Mouse (Mus musculus) limb, embryonic 15.5 days (tissue): ENCODE measurements around the gene Fkbp6. TPM values are rescaled to one million over a fixed set of nuclear protein-coding genes. Genes with fewer than 3 reads are reported as not detected.

Experiments used
- ATAC-seq: fragments of 200-750 bp; cut with Nextera tagmentation; 2 replicates; pipeline ENCODE4 v1.8.0; 2017; ENCODE audit warnings: low read depth, moderate TSS enrichment; ENCODE audit not compliant: insufficient number of reproducible peaks, low FRiP score, low TSS enrichment
- H3K27ac ChIP-seq: fragments of 300-500 bp; sonication (generic); 2 replicates; pipeline ENCODE4 v1.5.1; 2015; ENCODE audit warnings: moderate library complexity, mild to moderate bottlenecking, inconsistent platforms
- H3K27me3 ChIP-seq: fragments of 300-500 bp; sonication (generic); 2 replicates; pipeline ENCODE4 v1.6.1; 2015; ENCODE audit warnings: inconsistent platforms
- H3K36me3 ChIP-seq: fragments of 300-500 bp; sonication (generic); 2 replicates; pipeline ENCODE4 v1.6.1; 2015; ENCODE audit warnings: inconsistent platforms
- H3K4me1 ChIP-seq: fragments of 300-500 bp; sonication (generic); 2 replicates; pipeline ENCODE4 v1.6.1; 2015; ENCODE audit warnings: inconsistent platforms
- H3K4me2 ChIP-seq: fragments of 300-500 bp; sonication (generic); 2 replicates; pipeline ENCODE4 v1.6.1; 2015; ENCODE audit warnings: mild to moderate bottlenecking, inconsistent platforms
- H3K4me3 ChIP-seq: fragments of 300-500 bp; sonication (generic); 2 replicates; pipeline ENCODE4 v1.5.1; 2015; ENCODE audit warnings: mild to moderate bottlenecking, inconsistent platforms
- H3K9ac ChIP-seq: fragments of 300-500 bp; sonication (generic); 2 replicates; pipeline ENCODE4 v1.6.1; 2015; ENCODE audit warnings: inconsistent platforms
- H3K9me3 ChIP-seq: fragments of 300-500 bp; sonication (generic); 2 replicates; pipeline ENCODE4 v1.6.1; 2016; ENCODE audit warnings: inconsistent platforms
- WGBS: fragments of 180-500 bp; shearing (Covaris S2); methylation state at CpG from one replicate; pipeline ENCODE4 v1.1.7; 2015; 5-methylcytosine and 5-hydroxymethylcytosine counted together
- polyA plus RNA-seq: library from polyadenylated mRNA; unstranded; fragments of >200 nt; fragmentation: Nextera tagmentation; extraction: Ambion mirVana; gene quantifications from 2 replicates; pipeline ENCODE4 v1.2.1, GENCODE M21; 2015

The Fkbp6 gene
- polyA plus RNA-seq, 1 experiment from 2014 or later: not detected

DNA sequence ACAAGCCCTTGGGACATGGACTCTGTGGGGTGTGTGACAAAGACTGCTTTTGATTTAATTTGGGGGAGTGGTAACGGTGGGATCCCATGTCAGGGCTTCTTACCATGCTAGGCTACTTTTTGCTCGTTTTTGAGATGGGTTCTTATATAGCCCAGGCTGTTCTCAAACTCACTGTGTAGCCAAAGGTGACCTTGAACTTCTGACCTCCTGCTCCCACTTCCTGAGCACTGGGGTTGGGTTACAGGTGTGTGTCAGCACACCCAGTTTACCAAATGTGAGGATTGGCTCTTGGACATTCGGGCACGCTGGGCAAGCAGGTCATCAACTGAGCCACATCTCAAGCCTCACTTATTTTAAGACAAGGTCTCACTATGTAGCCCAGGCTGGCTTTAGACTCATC is 79.5 kb downstream of the Fkbp6 start:
- no peak overlapping the region for H3K4me3 ChIP-seq
- 82% methylated on average over 4 of the region's 4 CpGs for WGBS
- no peak overlapping the region for H3K27ac ChIP-seq
- H3K27me3 ChIP-seq: no peaks in the 10 kb centered on the region
- H3K9ac ChIP-seq: no peak overlapping the region
- no peak overlapping the region for H3K4me2 ChIP-seq
- no peak for ATAC-seq
- H3K36me3 ChIP-seq: no peaks in the 10 kb centered on the region
- no peaks in the 10 kb centered on the region for H3K9me3 ChIP-seq
- peaks cover 40% of the 10 kb centered on the region for H3K4me1 ChIP-seq

DNA sequence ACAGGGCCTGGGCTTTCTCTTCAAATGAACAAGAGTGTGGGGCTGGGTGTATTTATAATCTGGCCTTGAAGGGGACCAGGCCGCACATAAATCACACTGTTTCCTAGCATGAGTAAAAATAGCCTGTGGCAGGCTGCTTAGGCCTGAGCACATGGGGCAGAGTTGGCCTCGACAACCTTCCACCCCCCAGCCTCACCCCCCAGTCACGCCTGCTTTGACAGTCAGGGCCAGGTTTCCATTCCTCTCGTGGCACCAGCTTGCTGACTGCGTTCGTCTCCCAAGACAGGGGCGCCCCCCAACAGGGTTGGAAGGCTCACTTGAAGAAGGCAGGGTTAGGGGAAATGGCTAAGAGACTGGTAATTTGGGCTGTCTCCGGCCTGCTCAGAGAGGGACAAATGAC is 80.4 kb downstream of the Fkbp6 start:
- Histone ChIP-seq H3K36me3 (no peaks in the 10 kb centered on the region), H3K9me3 (no peaks in the 10 kb centered on the region), H3K9ac (no peak overlapping the region), H3K4me3 (no peak overlapping the region), H3K27me3 (no peaks in the 10 kb centered on the region), H3K4me1 (peaks cover 34% of the 10 kb centered on the region), H3K27ac (peak overlapping the region; percentile 65), H3K4me2 (no peak overlapping the region)
- WGBS: 49% methylated on average over 8 of the region's 8 CpGs
- ATAC-seq: peak; percentile 41; the same call in 1 of the 2 replicates

DNA sequence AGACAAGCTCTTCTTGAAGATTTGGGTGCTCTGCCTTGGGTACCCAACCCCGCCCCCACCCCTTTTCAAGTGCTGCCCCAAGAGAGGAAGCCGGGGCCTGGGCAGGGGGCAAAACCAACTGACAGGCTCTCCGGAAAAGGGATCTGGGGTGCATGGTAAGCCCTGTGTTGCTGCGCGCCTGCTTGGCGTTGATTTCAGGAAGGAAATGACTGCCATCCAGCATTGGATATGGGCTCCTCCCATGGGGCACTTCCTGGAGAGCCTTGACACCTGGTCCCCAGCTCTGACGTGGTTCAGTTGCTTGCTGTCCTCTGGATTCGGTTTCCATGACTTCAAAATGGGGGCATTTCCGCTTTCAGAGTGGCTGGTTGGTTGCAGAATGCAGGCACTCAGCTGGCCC is 85.3 kb downstream of the Fkbp6 start:
- H3K9me3 ChIP-seq: no peaks in the 10 kb centered on the region
- no peak overlapping the region for H3K9ac ChIP-seq
- ATAC-seq: peak; percentile 75
- peaks cover 30% of the 10 kb centered on the region for H3K4me1 ChIP-seq
- no peaks in the 10 kb centered on the region for H3K27me3 ChIP-seq
- peak overlapping the region; percentile 12; the same call in 1 of the 2 replicates for H3K4me2 ChIP-seq
- no peak overlapping the region for H3K4me3 ChIP-seq
- H3K36me3 ChIP-seq: no peaks in the 10 kb centered on the region
- peak overlapping the region; percentile 88 for H3K27ac ChIP-seq
- 41% methylated on average over 9 of the region's 9 CpGs for WGBS

DNA sequence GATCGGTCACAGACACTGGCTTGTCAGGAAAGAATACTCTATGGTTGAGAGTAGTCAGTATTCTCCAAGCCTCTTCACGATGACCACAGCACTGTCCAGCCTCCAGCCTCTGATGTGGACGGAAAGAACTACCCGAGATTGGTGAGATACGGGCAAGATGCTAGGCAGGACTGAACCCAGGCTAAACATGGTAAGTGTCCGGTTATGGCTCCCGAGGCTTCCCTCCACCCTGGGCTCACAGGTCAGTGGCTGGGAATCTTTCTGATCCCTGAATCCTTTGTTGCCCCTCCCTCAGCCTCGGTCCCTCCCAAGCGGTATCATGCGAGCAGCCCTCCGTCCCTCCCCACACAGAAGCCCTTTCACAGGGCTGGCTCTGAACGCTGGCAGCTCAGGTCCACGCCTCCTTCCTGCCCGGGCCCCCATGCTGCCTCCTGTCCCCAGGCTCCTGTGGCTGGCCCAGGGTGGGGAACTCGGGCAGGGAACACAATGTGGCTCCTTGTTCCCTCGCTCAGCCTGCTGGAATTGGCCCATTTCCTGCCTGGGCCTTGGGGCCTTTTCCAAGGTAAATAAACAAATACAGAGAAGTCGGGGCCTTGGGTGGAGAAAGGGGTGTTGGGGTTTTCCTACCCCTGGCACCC is 85.9 kb downstream of the Fkbp6 start:
- Histone ChIP-seq H3K9ac (peak overlapping the region; percentile 2; the same call in 1 of the 2 replicates), H3K9me3 (no peaks in the 10 kb centered on the region), H3K4me2 (peak overlapping the region; percentile 17), H3K27ac (peak overlapping the region; percentile 88), H3K36me3 (no peaks in the 10 kb centered on the region), H3K4me1 (peaks cover 25% of the 10 kb centered on the region), H3K4me3 (no peak overlapping the region), H3K27me3 (no peaks in the 10 kb centered on the region)
- WGBS: 15% methylated on average over 17 of the region's 17 CpGs
- peak; percentile 88 for ATAC-seq

DNA sequence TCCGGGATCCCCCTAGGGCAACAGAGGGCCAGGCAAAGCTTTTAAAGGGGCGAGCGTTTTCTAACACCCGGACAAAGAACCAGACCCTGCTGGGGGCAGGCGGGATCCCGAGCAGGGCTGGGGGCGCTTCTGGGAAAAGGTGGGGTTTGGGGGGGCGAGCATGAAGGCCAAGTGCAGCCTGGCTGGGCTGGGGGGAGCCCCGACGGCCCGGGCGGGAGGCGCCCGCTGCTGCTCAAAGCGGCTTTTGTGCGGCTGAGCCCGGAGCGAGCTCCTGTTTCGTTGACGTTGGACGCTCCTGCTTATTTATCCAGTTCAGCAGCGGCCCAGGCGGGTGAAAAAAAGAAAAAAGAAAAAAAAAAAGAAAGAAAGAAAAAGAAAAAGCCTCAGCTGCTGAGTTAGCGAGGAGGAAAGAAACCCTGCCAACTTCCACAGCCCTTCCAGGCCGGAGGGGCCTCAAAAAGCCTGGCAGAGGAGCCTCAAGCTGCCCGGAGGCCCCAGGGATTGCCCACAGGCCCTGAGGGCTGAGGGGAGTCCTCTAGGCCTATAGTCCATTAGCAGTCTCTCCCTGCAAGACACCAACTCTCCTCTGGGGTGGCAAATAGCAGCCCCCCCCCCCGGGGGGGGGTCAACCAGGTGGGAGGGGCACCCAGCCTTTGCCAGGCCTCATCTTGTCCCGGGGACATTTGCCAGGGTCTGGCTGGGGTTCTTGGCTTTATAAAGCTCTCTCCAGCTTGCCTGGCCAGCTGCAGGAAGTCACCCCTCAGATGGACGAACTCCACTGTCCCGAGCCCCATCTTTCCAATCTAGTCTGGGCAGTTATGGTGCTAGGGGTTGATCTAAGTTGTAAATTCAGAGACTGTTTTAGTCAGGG is 91.3 kb downstream of the Fkbp6 start:
- Histone ChIP-seq H3K4me3 (peak overlapping the region; percentile 29), H3K27ac (peak overlapping the region; percentile 95), H3K4me1 (peaks cover 27% of the 10 kb centered on the region), H3K36me3 (no peaks in the 10 kb centered on the region), H3K9me3 (no peaks in the 10 kb centered on the region), H3K9ac (no peak overlapping the region), H3K4me2 (peak overlapping the region; percentile 45), H3K27me3 (no peaks in the 10 kb centered on the region)
- WGBS: 27% methylated on average over 30 of the region's 30 CpGs
- ATAC-seq: peak; percentile 61

DNA sequence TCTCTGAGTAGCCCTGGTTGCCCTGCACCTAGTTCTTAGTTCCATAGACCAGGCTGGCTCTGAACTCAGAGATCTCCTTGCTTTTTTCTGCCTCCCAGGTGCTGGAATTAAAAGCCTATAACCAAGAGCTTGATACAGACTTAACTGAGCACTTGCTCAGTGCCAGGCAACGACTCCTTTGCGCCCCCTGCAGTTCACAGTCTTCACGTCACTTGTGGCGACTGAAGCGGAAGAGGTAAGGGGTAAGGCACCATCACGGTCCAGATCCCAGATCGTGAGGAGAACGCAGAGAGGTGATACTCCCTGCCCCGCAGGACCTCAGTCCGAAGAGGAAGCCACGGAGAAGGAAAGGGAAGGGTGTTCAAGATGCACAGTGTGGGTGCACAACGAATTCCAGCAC is 92.3 kb downstream of the Fkbp6 start:
- WGBS: 80% methylated on average over 12 of the region's 12 CpGs
- H3K9ac ChIP-seq: no peak overlapping the region
- no peaks in the 10 kb centered on the region for H3K9me3 ChIP-seq
- no peak overlapping the region for H3K4me3 ChIP-seq
- H3K4me1 ChIP-seq: peaks cover 30% of the 10 kb centered on the region
- ATAC-seq: no peak
- no peaks in the 10 kb centered on the region for H3K27me3 ChIP-seq
- no peaks in the 10 kb centered on the region for H3K36me3 ChIP-seq
- no peak overlapping the region for H3K4me2 ChIP-seq
- H3K27ac ChIP-seq: peak overlapping the region; percentile 95

DNA sequence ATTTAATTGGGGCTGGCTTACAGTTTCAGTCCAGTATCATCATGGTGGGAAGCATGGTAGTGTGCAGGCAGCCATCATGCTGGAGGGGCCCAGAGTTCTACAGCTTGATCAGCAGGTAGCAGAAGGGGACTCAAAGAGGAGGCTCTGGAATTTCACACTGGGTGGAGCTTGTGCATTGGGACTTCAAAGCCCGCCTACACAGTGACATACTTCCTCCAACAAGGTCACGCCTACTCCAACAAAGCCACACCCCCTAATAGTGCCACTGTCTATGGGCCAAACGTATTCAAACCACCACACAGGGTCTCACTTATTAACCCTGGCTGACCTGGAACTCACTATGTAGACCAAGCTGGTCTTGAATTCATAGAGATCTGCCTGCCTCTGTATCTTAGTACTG is 93.7 kb downstream of the Fkbp6 start:
- Histone ChIP-seq H3K4me2 (no peak overlapping the region), H3K9me3 (no peaks in the 10 kb centered on the region), H3K4me1 (peaks cover 33% of the 10 kb centered on the region), H3K4me3 (no peak overlapping the region), H3K27ac (no peak overlapping the region), H3K36me3 (no peaks in the 10 kb centered on the region), H3K9ac (no peak overlapping the region), H3K27me3 (no peaks in the 10 kb centered on the region)
- 79% methylated on average over 3 of the region's 3 CpGs for WGBS
- ATAC-seq: no peak

DNA sequence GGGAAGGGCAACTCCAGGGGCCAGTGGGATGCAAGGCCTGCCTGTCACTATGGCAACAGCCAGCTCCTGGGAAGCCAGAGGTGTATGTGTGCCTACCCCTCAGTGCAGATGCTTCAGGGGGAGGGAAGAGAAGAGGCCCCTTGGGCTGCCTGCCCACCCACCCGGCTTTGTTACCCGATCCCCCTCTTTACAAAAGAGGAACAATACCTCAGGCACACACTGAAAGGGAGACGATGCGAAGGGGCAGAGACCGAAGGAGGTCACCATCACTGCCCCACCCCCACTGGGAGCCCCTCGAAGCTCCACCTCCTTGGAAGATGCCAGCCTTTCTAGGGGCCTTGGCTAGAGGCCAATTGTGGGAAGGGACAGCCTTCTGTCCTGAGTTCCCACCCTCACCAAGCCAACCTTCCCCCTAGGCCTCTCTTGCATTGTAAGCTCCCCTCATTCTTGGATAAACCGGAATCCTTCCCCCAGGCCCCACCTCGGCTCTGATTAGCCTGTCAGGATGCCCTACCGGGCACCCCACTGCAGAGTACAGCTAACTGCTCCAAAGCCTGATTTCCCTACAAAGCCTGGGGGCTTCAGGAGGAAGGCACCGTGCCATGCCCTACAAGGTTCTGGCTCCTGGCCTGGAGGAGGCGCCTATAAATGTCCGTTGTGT is 96.0 kb downstream of the Fkbp6 start:
- Histone ChIP-seq H3K4me2 (no peak overlapping the region), H3K4me1 (peaks cover 41% of the 10 kb centered on the region), H3K27ac (peak overlapping the region; percentile 40), H3K36me3 (no peaks in the 10 kb centered on the region), H3K27me3 (peaks cover 21% of the 10 kb centered on the region), H3K4me3 (no peak overlapping the region), H3K9me3 (no peaks in the 10 kb centered on the region), H3K9ac (no peak overlapping the region)
- ATAC-seq: no peak
- WGBS: 10% methylated on average over 12 of the region's 12 CpGs

DNA sequence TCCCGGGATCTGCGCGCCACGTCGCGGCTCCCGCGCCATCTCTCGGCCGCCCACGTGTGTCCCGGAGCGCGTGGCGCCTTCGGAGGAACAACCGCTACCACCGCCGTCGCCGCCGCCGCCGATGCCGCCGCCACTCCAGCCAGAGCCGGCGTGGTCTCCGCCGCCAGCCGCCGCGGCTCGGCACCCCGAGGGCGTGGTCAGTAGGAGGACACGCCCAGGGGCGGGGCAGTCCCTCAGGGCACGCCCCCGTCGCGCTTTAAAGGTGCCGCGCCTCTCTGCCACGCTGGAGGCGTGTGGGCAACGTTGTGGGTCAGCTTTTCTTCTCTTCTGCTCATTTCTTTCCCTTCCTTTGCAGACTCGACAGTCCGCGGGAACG is 98.8 kb downstream of the Fkbp6 start, which contains the start of gene Fzd9:
Gene Fzd9, minus strand, starts transcription at position 152 of the 376 bp plus-strand sequence.
- H3K4me2 ChIP-seq: peak within 1 kb of the TSS; percentile 99
- peak within 1 kb of the TSS; percentile 72 for H3K27ac ChIP-seq
- ATAC-seq: peak; percentile 57
- H3K36me3 ChIP-seq: peaks cover 12% of the 10 kb centered on the region
- under 1% methylated on average over 49 of the region's 51 CpGs for WGBS
- H3K4me1 ChIP-seq: peaks cover 38% of the 10 kb centered on the region
- H3K9me3 ChIP-seq: no peaks in the 10 kb centered on the region
- peaks cover 24% of the 10 kb centered on the region for H3K27me3 ChIP-seq
- H3K9ac ChIP-seq: peak within 1 kb of the TSS; percentile 66
- H3K4me3 ChIP-seq: peak within 1 kb of the TSS; percentile 68

DNA sequence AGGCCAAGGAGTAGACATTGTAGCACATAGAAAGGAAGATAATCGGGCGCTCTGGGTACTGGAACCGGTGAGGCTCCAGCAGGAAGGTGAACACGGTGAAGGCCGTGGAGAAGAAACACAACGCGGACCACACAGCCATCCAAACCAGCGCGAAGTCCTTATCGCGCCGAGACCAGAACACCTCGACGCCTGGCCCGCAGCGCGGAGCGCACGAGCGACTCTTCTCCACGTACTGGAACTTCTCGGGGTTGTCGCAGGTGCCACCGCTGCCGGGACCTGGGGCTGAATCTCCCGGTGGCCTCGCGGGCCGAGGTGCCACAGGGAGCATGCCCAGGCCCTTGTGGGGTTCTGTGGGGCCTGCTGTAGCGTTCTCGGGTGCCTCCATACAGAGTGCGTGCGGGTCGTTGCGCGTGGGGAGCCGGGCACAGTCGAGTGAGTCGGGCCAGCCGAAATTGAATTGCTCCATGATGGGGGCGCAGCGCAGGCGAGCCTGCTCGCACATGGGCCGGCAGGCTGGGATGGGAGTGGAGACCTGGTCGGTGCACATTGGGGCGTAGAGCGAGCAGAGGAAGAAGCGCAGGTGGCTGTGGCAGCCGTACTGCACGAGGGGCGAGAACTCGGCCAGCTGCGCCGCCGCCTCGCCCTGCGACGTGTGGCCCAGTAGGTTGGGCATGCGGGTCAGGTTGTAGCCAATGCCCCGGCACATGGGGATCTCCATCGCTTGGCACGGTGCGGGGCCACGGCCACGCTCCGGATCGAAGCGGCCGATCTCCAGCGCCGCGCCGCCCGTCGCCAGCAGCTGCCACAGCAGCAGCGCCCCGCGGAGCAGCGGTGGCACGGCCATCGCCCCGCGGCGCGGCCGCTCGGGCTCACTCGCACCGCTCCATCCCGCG is 99.4 kb downstream of the Fkbp6 start:
- peaks cover 19% of the 10 kb centered on the region for H3K36me3 ChIP-seq

More for the DNA sequence above, 99.4 kb downstream of the Fkbp6 start:
- Histone ChIP-seq H3K4me2 (peak overlapping the region; percentile 99), H3K27me3 (peaks cover 24% of the 10 kb centered on the region), H3K9ac (peak overlapping the region; percentile 66), H3K9me3 (no peaks in the 10 kb centered on the region), H3K4me1 (peaks cover 41% of the 10 kb centered on the region), H3K4me3 (peak overlapping the region; percentile 68), H3K27ac (peak overlapping the region; percentile 72)
- 2% methylated on average over 89 of the region's 92 CpGs for WGBS
- ATAC-seq: peak; percentile 15; the same call in 1 of the 2 replicates
